Mouse (Mus musculus) gastrocnemius, postnatal 14 days (tissue): Measurements from ENCODE around the gene Impdh2. TPM values are rescaled to one million over a fixed set of nuclear protein-coding genes. Genes with fewer than 3 reads are reported as not detected.

Source experiments
- DNase-seq: peaks from one replicate; pipeline ENCODE4 v3.0.0; 2021; ENCODE audit warnings: mixed read lengths
- intact Hi-C: fragments of 180-260 bp; cut with DNase I; formaldehyde crosslinking; loops from one replicate; pipeline ENCODE4 v1.15.1; 2025; ENCODE audit warnings: low total_unique reads
- long read RNA-seq, 2 experiments: library from polyadenylated mRNA; stranded (forward); transcript quantifications; one replicate each; pipeline ENCODE4 v2.0.0; 2021
- total RNA-seq, 2 experiments: library from RNA; stranded (reverse); gene quantifications; 2 replicates each; pipeline ENCODE4 v1.2.3; 2021

Gene Impdh2
- 10 to 100 TPM; 50.6 to 55.4 TPM for total RNA-seq
- long read RNA-seq, experiment 1, transcript Impdh2-201 (14 exons, 1,858 nt): major isoform, 23 of 51 reads
- long read RNA-seq, experiment 1, partial matches to known transcripts: 2 of 51 reads
- long read RNA-seq, experiment 1, other reads (novel, unspliced or antisense): 25 of 51 reads
- long read RNA-seq, experiment 2, transcript Impdh2-201 (14 exons, 1,858 nt): major isoform, 33 of 57 reads
- long read RNA-seq, experiment 2, partial matches to known transcripts: 0 of 57 reads
- long read RNA-seq, experiment 2, other reads (novel, unspliced or antisense): 23 of 57 reads

GRCm38 (mm10) chr9:108560227-108560841, at the start of gene Impdh2:
Gene Impdh2 (plus strand): TSS chr9:108560286.
- peak; percentile 94 for DNase-seq
- intact Hi-C loops: no loop called here

DNA sequence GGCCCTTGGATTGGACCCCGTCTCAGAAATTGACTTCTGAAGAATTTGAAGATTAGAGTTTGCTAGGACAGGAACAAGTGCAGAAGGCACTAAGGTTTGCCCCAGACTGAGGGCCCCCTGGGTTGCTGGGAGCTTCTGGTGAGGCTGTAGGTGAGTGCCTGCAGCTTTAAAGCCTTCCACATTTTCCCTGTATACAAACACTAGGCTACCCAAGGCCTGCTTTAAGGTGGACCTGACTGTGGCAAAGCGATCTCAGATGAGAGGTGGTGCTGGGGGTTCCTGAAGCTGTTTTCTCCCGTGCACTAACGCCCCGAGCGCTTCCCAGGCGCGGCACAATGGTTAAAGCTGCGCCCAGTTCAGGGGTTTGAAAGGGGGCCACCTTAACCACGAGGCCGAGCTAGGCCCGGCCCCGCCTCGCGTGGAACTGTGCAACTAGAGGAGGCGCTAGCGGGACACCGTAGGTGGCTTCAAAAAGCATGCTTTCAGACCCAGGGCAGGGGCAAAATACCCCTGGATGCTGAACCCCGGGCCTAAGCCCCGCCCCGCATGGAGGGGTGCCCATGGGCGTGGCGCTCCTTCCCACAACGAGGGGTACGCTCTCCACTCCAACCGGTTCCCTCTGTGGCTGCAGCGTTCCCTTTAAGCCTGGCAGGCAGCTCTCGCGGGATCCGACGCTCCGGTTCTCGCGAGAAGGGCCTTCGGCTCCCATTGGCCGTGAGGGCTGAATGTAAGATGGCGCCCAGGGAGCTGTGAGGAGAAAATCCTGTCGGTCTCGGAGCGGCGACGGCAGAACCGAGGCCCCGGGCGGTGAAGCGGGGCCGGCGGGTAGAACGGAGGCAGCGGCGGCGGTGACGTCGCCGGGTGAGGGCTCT, 43.5 kb upstream of the Impdh2 start, which contains the start of gene Qrich1:
Gene Qrich1 (plus strand): TSS at position 427 of the 872 bp plus-strand sequence.
- peak; percentile 93 for DNase-seq
- intact Hi-C loops: no loop called here

- intact Hi-C loops: no loop called here
- DNase-seq: peak; percentile 88
These were observed 42.7 kb upstream of the Impdh2 start for GRCm38 (mm10) chr9:108517253-108517930.

DNA sequence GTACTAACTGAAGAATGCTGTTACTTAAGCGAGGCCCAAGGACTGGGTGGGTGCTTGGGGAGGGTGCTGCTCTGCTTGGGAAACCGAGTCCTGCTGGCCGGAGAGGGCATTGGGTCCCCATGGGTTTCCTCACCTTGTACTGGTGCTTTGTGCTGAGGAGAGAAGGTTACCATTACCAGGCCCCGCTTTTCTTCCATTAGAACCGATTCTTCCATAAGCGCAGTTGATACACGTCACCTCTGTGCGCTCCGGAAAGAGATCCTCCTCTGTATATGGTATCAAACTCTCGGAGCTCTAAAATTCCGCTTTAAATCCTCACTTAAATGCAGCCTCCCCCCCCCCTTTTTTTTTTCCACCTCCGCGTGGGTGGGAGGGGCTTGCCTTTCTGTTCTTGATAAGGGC, 42.2 kb upstream of the Impdh2 start:
- intact Hi-C loops: no loop called here
- no peak for DNase-seq

DNA sequence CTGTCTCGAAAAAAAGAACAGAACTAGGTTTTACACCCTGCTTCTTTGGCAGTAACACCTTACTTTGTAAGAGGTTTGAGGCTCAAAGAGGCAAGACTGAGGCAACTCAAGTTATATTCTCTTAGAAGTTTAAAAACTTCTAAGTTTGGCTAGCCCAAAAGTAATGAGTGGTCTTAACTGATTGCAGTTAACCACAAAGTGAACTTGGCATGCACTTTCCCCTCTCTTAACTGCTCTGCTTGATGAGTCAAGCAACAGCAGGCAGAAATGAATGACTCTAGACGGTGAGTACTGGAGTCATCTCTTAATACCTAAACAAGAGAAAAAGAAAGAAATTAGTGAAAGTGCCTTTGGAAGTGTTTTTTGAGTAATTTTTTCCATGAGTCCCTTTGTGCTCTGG, 38.5 kb upstream of the Impdh2 start:
- no peak for DNase-seq
- intact Hi-C loops: no loop called here

DNA sequence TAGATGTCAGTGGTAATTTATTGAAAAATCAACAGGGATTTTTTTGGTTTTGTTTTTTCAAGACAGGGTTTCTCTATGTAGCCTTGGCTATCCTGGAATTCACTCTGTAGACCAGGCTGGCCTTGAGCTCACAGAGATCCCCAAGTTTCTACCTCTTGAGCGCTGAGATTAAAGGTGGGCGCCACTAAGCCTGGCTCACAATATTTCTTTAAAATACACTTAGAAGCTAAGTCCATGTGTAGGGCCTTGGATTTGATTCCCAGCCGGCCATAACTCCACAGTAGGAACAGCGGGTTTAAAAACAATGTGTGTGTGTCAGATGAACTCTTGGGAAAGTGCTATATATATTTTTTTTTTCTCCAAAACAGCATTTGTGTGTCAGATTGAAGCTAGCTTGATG, 36.7 kb upstream of the Impdh2 start:
- DNase-seq: no peak
- intact Hi-C loops: no loop called here

DNA sequence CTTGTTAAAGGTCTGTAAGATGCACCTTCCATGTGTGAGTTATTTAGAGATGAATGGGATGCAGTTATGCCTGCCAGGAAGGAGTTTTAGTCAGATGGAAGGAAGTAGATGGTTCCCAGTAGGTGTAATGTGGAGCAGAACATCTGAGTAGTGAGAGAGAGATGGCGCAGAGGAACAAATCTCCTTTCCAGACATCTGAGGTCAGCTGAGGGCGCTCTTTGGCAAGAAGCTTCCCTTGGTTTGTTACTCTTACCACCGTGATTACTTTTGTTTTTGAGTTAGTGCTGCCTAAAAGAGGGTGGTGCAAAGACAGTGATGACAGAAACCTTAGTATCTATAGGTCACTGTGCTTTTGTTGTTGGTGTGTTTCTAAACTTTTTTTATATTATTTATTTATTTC, 34.7 kb upstream of the Impdh2 start:
- intact Hi-C loops: no loop called here
- DNase-seq: no peak

DNA sequence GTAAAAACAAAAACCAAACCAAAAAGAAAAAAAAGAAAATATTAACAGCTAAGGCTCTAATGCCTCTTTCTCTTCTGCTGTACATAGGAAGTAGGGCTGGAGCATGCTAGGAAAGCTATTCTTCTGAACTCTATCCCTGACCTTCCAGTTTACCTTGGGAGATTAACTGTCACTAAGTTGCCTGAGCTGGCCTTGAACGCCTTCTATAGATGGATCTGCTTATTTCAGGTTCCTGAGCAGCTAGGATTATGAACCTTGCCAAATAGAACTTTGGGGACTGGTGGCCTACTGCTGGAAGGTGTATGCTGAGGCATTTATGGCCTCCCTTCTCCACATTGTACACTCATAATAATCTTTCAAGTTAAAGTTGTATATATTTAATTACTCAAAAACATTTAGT, 29.1 kb upstream of the Impdh2 start:
- no peak for DNase-seq
- intact Hi-C loops: loop anchor here (10.0 kb wide), 1 partner anchor 146 kb away; no protein-coding TSS in a partner anchor

DNA sequence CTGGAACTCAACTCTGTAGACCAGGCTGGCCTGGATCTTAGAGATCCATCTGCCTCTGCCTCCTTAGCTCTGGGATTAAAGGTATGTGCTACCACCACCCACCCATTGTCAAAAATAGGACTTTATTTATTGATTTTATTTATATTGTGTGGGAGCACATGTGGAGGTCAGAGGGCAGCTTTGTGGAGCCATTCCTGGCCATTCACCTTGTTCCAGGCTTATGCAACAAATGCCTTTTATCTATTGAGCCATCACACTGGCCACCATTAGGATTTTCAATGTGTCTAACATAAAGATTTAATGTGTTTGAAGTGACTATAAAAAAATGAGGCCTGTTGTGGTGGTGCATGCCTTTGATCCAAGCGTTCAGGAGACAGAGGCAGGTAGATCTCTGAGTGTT, 28.6 kb upstream of the Impdh2 start:
- no peak for DNase-seq
- intact Hi-C loops: loop anchor here (10.0 kb wide), 1 partner anchor 147 kb away; no protein-coding TSS in a partner anchor

DNA sequence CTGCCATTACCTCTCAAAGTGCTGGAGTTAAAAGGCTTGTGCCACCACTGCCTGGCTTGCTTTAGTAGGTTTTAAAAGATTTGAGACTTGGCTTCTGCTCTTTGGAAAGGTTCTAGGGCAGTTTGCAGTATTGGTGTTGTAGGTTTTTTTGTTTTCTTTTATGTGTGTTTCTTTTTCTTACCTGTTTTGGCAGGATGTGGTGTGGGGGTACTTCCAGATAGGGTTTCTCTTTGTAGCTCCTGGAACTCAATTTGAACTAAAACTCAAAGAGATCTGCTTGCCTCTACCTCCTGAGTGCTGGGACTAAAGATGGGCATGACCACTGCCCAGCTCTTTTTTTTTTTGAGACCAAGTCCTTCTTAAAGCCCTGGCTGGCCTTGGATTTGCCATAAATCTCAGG, 19.2 kb upstream of the Impdh2 start:
- intact Hi-C loops: no loop called here

DNA sequence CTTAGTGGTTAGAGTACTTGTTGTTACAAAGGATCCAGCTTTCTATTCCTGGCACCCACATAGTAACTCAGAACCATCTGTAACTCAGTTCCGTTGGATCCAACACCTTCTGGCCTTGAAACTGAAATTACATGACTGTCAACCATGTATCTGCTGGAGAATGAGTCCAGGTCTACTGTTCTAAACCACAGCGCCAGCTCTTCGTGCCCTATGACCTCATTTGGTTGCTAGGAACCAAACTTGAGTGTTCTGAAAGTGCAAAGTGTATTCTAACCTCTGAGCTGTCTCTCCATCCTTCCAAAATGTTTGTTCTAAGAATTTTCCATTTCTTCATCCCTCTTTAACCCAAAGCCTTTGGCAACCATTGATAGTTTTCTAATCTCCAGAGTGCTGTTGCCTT, 14.1 kb upstream of the Impdh2 start:
- DNase-seq: no peak
- intact Hi-C loops: no loop called here

More for the DNA sequence above, 19.2 kb upstream of the Impdh2 start:
- no peak for DNase-seq

DNA sequence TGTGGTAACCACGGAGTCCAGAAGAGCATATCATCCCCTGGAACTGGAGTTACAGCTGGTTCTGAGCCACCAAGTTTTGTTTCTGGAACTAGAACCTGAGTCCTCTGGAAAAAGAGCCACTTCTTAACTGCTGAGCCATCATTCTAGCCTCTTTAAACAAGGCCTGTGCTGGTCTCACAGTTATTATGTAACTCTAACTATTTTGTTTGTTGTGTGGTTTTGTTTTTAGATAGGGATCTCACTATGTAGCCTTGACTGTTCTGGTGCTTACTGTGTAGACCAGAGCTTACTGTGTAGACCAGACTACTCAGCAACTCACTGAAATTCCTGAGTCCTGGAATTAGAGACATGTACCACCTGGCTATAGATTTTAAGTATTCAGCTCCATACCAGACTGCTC, 13.2 kb upstream of the Impdh2 start:
- intact Hi-C loops: no loop called here
- no peak for DNase-seq

GRCm38 (mm10) chr9:108559169-108559568, 917 bp upstream of the Impdh2 start:
- no peak for DNase-seq
- intact Hi-C loops: loop anchor here (2.0 kb wide), 1 partner anchor 66 kb away; no protein-coding TSS in a partner anchor

DNA sequence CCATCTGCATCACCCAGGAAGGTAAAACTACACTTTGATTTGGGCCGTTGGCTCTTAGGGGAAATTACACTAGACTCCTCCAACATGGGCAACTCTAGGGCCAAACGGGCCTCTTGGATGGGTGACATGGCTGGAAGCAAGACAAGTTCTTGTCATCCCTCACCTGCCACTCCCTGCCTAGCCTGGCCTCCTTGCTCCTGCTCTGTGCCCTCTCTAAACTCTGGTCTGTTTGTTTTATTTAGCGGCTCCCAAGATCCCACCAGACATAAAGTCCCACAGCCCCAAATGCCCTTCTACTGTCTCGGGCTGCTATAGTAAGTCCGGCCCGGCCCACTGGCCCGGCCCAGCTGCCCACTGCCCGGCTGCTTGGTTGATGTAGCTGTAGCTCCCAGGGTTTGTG, 3.6 kb downstream of the Impdh2 start:
- intact Hi-C loops: no loop called here
- DNase-seq: no peak

DNA sequence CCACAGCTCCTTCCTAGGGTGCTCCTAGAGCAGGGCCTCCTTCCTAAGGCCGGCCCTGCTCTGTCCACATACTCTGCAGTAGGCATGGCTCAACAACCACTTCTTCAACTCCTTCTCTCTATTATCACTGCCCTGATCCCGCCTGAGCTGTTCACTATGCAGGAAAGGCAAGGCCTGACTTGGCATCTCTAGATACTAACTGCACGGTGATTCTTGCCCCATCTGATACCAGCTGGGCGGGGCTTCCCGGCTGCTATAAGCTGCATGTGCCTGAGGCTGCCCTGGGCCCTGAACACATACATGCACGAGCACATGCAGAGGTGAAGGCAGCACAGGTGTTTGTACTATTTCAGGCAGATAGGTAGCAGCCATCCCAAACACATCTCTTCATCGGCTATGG, 4.0 kb downstream of the Impdh2 start:
- intact Hi-C loops: no loop called here
- DNase-seq: no peak

GRCm38 (mm10) chr9:108565881-108566814, 6.1 kb downstream of the Impdh2 start:
- intact Hi-C loops: no loop called here

GRCm38 (mm10) chr9:108566815-108567776, 7.0 kb downstream of the Impdh2 start, which contains the start of gene Ndufaf3:
Gene Ndufaf3 (minus strand): TSS chr9:108567434.
- DNase-seq: peak; percentile 97
- intact Hi-C loops: no loop called here

More at GRCm38 (mm10) chr9:108565881-108566814, 6.1 kb downstream of the Impdh2 start:
- no peak for DNase-seq
